Mouse (Mus musculus) limb, embryonic 14.5 days (tissue): Measurements from ENCODE around the gene Dscaml1. TPM values are rescaled to one million over a fixed set of nuclear protein-coding genes. Genes with fewer than 3 reads are reported as not detected.

Experiments
- ATAC-seq: fragments of 200-750 bp; cut with Nextera tagmentation; 2 replicates; pipeline ENCODE4 v1.8.0; 2017; ENCODE audit warnings: low read depth, moderate number of reproducible peaks, moderate TSS enrichment; ENCODE audit not compliant: low FRiP score
- DNase-seq: peaks from one replicate; pipeline ENCODE4 v3.0.0-alpha.2; 2015; ENCODE audit warnings: low spot score
- H3K27ac ChIP-seq: fragments of 300-500 bp; sonication (generic); replicated peaks from 2 replicates; pipeline ENCODE4 v1.5.1; 2014; ENCODE audit warnings: low read depth, mild to moderate bottlenecking, low read length, moderate library complexity, mixed read lengths
- H3K27me3 ChIP-seq: fragments of 300-500 bp; sonication (generic); 2 replicates; pipeline ENCODE4 v1.6.1; 2014; ENCODE audit warnings: low read length, mixed read lengths; ENCODE audit not compliant: control insufficient read depth, insufficient read depth
- H3K36me3 ChIP-seq: fragments of 300-500 bp; sonication (generic); 2 replicates; pipeline ENCODE4 v1.6.1; 2014; ENCODE audit warnings: mild to moderate bottlenecking, low read length, moderate library complexity, mixed read lengths; ENCODE audit not compliant: control insufficient read depth, insufficient read depth
- H3K4me1 ChIP-seq: fragments of 300-500 bp; sonication (generic); 2 replicates; pipeline ENCODE4 v1.6.1; 2014; ENCODE audit warnings: antibody characterized with exemption, low read length, mixed read lengths; ENCODE audit not compliant: control insufficient read depth, insufficient read depth
- H3K4me2 ChIP-seq: fragments of 300-500 bp; sonication (generic); replicated peaks from 2 replicates; pipeline ENCODE4 v1.6.1; 2014; ENCODE audit warnings: low read depth, mild to moderate bottlenecking, low read length, moderate library complexity; ENCODE audit not compliant: severe bottlenecking
- H3K4me3 ChIP-seq: fragments of 300-500 bp; sonication (generic); replicated peaks from 2 replicates; pipeline ENCODE4 v1.5.1; 2014; ENCODE audit warnings: low read length
- H3K9ac ChIP-seq: fragments of 300-500 bp; sonication (generic); 2 replicates; pipeline ENCODE4 v1.6.1; 2014; ENCODE audit warnings: mild to moderate bottlenecking, low read depth, low read length, moderate library complexity; ENCODE audit not compliant: severe bottlenecking
- H3K9me3 ChIP-seq: fragments of 300-500 bp; sonication (generic); 2 replicates; pipeline ENCODE4 v1.6.1; 2016; ENCODE audit warnings: low read length; ENCODE audit not compliant: control insufficient read depth
- POLR2A ChIP-seq: fragments of 200-500 bp; IDR thresholded peaks from 2 replicates; pipeline ENCODE4 v1.8.0; 2012; ENCODE audit warnings: inconsistent platforms, mild to moderate bottlenecking, moderate library complexity, borderline replicate concordance; ENCODE audit not compliant: insufficient read depth, insufficient read length; ENCODE audit errors: extremely low read depth
- WGBS: fragments of 180-500 bp; shearing (Covaris S2); extraction: QIAGEN DNeasy Blood & Tissue Kit; methylation state at CpG from one replicate; pipeline ENCODE4 v1.1.7; 2014; 5-methylcytosine and 5-hydroxymethylcytosine counted together
- polyA plus RNA-seq, 2 experiments: library from polyadenylated mRNA; depleted of rRNA in 1 of 2; stranded (reverse) in 1 of 2; unstranded in 1 of 2; fragments of >200 nt; fragmentation: Nextera tagmentation in 1 of 2; extraction: Ambion mirVana in 1 of 2; gene quantifications; 2 replicates each; pipeline versions ENCODE4 v1.2.1 to v1.2.3; 2012 to 2014

Gene Dscaml1
- polyA plus RNA-seq, 2 experiments: 0.43 to 1.0 TPM

- H3K27ac ChIP-seq: no peak overlapping the region
- ATAC-seq: no peak
- no peaks in the 10 kb centered on the region for H3K36me3 ChIP-seq
- peaks cover 14% of the 10 kb centered on the region for H3K4me1 ChIP-seq
- no peak overlapping the region for H3K4me3 ChIP-seq
- DNase-seq: no peak
- H3K27me3 ChIP-seq: peaks cover 49% of the 10 kb centered on the region
- no peak overlapping the region for H3K9ac ChIP-seq
- no peak overlapping the region for H3K4me2 ChIP-seq
- WGBS: 30% methylated on average over 5 of the region's 5 CpGs
- H3K9me3 ChIP-seq: no peaks in the 10 kb centered on the region
- no peak for TF ChIP-seq POLR2A
These were observed 3.0 kb downstream of the Dscaml1 start for GRCm38 (mm10) chr9:45429392-45429791.

GRCm38 (mm10) chr9:45429951-45430697, 3.7 kb downstream of the Dscaml1 start:
- Histone ChIP-seq H3K4me1 (peaks cover 14% of the 10 kb centered on the region), H3K27me3 (peaks cover 49% of the 10 kb centered on the region), H3K4me2 (peak overlapping the region; percentile 73), H3K36me3 (no peaks in the 10 kb centered on the region), H3K9me3 (no peaks in the 10 kb centered on the region), H3K9ac (peak overlapping the region; percentile 40; the same call in 1 of the 2 replicates), H3K4me3 (peak overlapping the region; percentile 40), H3K27ac (no peak overlapping the region)
- no peak for ATAC-seq
- TF ChIP-seq POLR2A: no peak
- DNase-seq: no peak
- 2% methylated on average over 39 of the region's 54 CpGs for WGBS

GRCm38 (mm10) chr9:45430698-45430959, 4.2 kb downstream of the Dscaml1 start:
- 0% methylated on average over 3 of the region's 17 CpGs for WGBS

GRCm38 (mm10) chr9:45431150-45431549, 4.7 kb downstream of the Dscaml1 start:
- H3K27me3 ChIP-seq: peaks cover 49% of the 10 kb centered on the region

More at GRCm38 (mm10) chr9:45430698-45430959, 4.2 kb downstream of the Dscaml1 start:
- Histone ChIP-seq H3K4me3 (peak overlapping the region; percentile 40), H3K27me3 (peaks cover 49% of the 10 kb centered on the region), H3K27ac (no peak overlapping the region), H3K36me3 (no peaks in the 10 kb centered on the region), H3K4me1 (peaks cover 14% of the 10 kb centered on the region), H3K4me2 (peak overlapping the region; percentile 73), H3K9me3 (no peaks in the 10 kb centered on the region), H3K9ac (peak overlapping the region; percentile 40; the same call in 1 of the 2 replicates)
- TF ChIP-seq POLR2A: no peak
- no peak for DNase-seq
- no peak for ATAC-seq

GRCm38 (mm10) chr9:45432639-45433038, 6.2 kb downstream of the Dscaml1 start:
- no peak for TF ChIP-seq POLR2A
- Histone ChIP-seq H3K9ac (no peak overlapping the region), H3K4me2 (no peak overlapping the region), H3K4me3 (no peak overlapping the region), H3K36me3 (no peaks in the 10 kb centered on the region), H3K9me3 (no peaks in the 10 kb centered on the region), H3K27ac (no peak overlapping the region), H3K4me1 (peaks cover 14% of the 10 kb centered on the region), H3K27me3 (peaks cover 44% of the 10 kb centered on the region)
- WGBS: 65% methylated on average over 12 of the region's 12 CpGs
- DNase-seq (no peak), ATAC-seq (no peak)

More at GRCm38 (mm10) chr9:45431150-45431549, 4.7 kb downstream of the Dscaml1 start:
- H3K4me1 ChIP-seq: peaks cover 14% of the 10 kb centered on the region
- no peak overlapping the region for H3K27ac ChIP-seq
- no peak for TF ChIP-seq POLR2A
- H3K4me3 ChIP-seq: peak overlapping the region; percentile 40
- no peak overlapping the region for H3K9ac ChIP-seq
- peak overlapping the region; percentile 73 for H3K4me2 ChIP-seq
- no peaks in the 10 kb centered on the region for H3K36me3 ChIP-seq
- DNase-seq (no peak), ATAC-seq (no peak)
- H3K9me3 ChIP-seq: no peaks in the 10 kb centered on the region
- WGBS: 5% methylated on average over 20 of the region's 26 CpGs

GRCm38 (mm10) chr9:45433119-45433518, 6.7 kb downstream of the Dscaml1 start:
- no peak overlapping the region for H3K4me2 ChIP-seq
- no peaks in the 10 kb centered on the region for H3K9me3 ChIP-seq
- no peak for ATAC-seq
- peaks cover 14% of the 10 kb centered on the region for H3K4me1 ChIP-seq
- no peak for DNase-seq
- no peaks in the 10 kb centered on the region for H3K36me3 ChIP-seq
- no peak overlapping the region for H3K4me3 ChIP-seq
- H3K27me3 ChIP-seq: peaks cover 44% of the 10 kb centered on the region
- no peak for TF ChIP-seq POLR2A
- no peak overlapping the region for H3K27ac ChIP-seq
- 60% methylated on average over 9 of the region's 9 CpGs for WGBS
- H3K9ac ChIP-seq: no peak overlapping the region
